Mouse (Mus musculus): ENCODE data around the gene Batf3.

DNA sequence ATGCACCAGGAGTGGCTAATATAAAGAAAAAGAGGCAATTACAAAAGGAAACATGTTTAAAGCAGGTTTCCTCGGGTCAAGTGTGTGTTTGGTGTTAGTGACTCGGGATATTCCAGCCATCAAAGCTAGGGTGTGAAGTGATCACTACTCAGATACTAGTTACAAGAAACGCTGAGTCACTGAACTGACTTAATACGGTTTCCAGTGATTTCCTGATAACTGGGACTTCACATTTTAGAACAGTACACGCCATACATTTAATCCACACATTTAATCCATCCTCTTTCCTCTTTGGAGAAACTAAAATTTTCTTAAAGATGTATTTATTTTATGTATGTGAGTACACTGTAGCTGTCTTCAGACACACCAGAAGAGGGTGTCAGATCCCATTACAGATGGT, 9.7 kb upstream of the Batf3 start:
- no peak for TF ChIP-seq CTCF (IDR thresholded peaks at IDR 0.05)
- no peak for TF ChIP-seq EP300 (IDR thresholded peaks at IDR 0.05)
